Mouse (Mus musculus) adrenal gland, adult 18-20 months (tissue): ENCODE measurements around the gene Dnm3. TPM values are rescaled to one million over a fixed set of nuclear protein-coding genes. Genes with fewer than 3 reads are reported as not detected.

Source experiments
- DNase-seq, 2 experiments: peaks; one replicate each; pipeline ENCODE4 v3.0.0; 2021 to 2022; ENCODE audit warnings: low spot score in 2 of 2
- total RNA-seq, 2 experiments: library from RNA; stranded (reverse); gene quantifications; 1 replicate in 1 of 2; 2 replicates in 1 of 2; pipeline ENCODE4 v1.2.3; 2021

The Dnm3 gene
- total RNA-seq, 2 experiments from 2014 or later: 8.6 to 15.4 TPM

- no peak for DNase-seq
Measured at GRCm38 (mm10) chr1:162253971-162254641, 223.7 kb downstream of the Dnm3 start.

GRCm38 (mm10) chr1:162252869-162253268, 225.0 kb downstream of the Dnm3 start:
- no peak for DNase-seq

- DNase-seq: no peak
Measured at GRCm38 (mm10) chr1:162247216-162247615, 230.6 kb downstream of the Dnm3 start.

GRCm38 (mm10) chr1:162243651-162243990, 234.2 kb downstream of the Dnm3 start:
- DNase-seq: no peak

GRCm38 (mm10) chr1:162242980-162243650, 234.7 kb downstream of the Dnm3 start:
- DNase-seq: no peak

GRCm38 (mm10) chr1:162240720-162241119, 237.1 kb downstream of the Dnm3 start:
- DNase-seq: no peak

GRCm38 (mm10) chr1:162238646-162239045, 239.2 kb downstream of the Dnm3 start:
- no peak for DNase-seq

- no peak for DNase-seq
Measured at GRCm38 (mm10) chr1:162236624-162237159, 241.1 kb downstream of the Dnm3 start.

GRCm38 (mm10) chr1:162225621-162226147, 252.2 kb downstream of the Dnm3 start:
- DNase-seq: no peak

- no peak for DNase-seq
Measured at GRCm38 (mm10) chr1:162224817-162225605, 252.8 kb downstream of the Dnm3 start.

- no peak for DNase-seq
Measured at GRCm38 (mm10) chr1:162224061-162224460, 253.8 kb downstream of the Dnm3 start.

GRCm38 (mm10) chr1:162223258-162223940, 254.4 kb downstream of the Dnm3 start:
- no peak for DNase-seq

GRCm38 (mm10) chr1:162222353-162222752, 255.5 kb downstream of the Dnm3 start:
- no peak for DNase-seq

- DNase-seq: no peak
Measured at GRCm38 (mm10) chr1:162221801-162222301, 256.0 kb downstream of the Dnm3 start.

- DNase-seq: no peak
Measured at GRCm38 (mm10) chr1:162220891-162221290, 256.9 kb downstream of the Dnm3 start.

GRCm38 (mm10) chr1:162219781-162220180, 258.1 kb downstream of the Dnm3 start:
- DNase-seq: no peak

GRCm38 (mm10) chr1:162218530-162219180, 259.2 kb downstream of the Dnm3 start:
- no peak for DNase-seq

- peak in 1 of 2 experiments; percentile 32 for DNase-seq
Measured at GRCm38 (mm10) chr1:162217340-162217974, 260.4 kb downstream of the Dnm3 start.

GRCm38 (mm10) chr1:162216656-162217055, 261.2 kb downstream of the Dnm3 start:
- no peak for DNase-seq

- no peak for DNase-seq
Measured at GRCm38 (mm10) chr1:162215743-162216142, 262.1 kb downstream of the Dnm3 start.
